Mouse (Mus musculus) urinary bladder, adult 2 months (tissue): ENCODE data around the gene Hoxa13. TPM values are rescaled to one million over a fixed set of nuclear protein-coding genes. Genes with fewer than 3 reads are reported as not detected.

ENCODE experiments used
- DNase-seq: peaks from one replicate; pipeline ENCODE4 v3.0.0; 2022; ENCODE audit warnings: low spot score
- polyA plus RNA-seq: library from polyadenylated mRNA; depleted of rRNA; stranded (reverse); fragments of >200 nt; gene quantifications from 2 replicates; pipeline ENCODE4 v1.2.3, GENCODE M21; 2012; rRNA removed

The Hoxa13 gene
- polyA plus RNA-seq, 1 experiment = 32.5 TPM

DNA sequence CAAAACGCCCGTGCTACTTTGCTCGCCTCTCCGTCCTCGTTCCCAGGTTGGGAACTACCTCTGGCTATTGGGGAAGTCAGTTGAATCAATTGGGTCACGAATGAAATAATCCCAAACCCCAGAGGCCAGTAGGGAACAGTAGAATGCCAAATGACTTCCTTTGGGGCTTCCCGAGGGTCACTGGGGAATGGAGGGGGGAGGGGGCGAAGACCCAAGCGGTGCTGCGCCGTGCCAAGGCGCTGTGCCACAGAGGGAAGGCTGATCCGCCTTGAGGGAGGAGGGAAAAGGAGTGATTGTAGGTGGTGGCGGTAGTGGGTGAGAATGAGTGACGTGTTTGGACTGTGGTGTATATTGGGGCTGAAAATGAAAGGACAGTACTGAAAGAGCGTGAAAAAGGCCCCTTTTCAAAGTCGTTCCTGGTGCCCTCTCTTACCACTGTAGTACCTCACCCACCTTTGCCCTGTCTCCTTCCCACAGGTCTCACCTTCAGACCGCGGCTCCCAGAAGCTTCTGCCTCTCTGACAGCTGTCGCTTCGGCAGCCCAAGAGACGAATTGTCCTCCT lies 48.0 kb downstream of the Hoxa13 start:
- peak; percentile 49 for DNase-seq

DNA sequence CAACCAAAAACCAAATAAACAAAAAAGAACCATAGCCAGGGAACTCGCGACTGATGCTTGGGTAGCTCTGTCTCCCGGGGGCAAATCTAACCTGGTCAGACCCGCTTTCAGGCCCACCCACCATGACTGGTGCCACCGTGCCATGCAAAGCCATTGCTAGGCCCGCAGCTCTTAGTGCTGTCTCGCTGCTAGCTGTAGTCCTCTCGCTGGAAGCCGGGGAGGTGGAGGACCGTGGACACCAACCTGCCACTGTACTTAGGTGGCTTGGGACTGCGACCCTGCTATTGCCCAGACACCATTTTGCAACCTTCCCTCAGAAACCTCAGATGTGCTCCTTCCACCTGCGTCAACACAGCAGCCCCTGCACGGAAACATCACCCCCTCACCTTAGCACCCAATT lies 48.7 kb downstream of the Hoxa13 start:
- DNase-seq = peak; percentile 32

GRCm38 (mm10) chr6:52211170-52211935 lies 49.3 kb downstream of the Hoxa13 start:
- DNase-seq = peak; percentile 76

DNA sequence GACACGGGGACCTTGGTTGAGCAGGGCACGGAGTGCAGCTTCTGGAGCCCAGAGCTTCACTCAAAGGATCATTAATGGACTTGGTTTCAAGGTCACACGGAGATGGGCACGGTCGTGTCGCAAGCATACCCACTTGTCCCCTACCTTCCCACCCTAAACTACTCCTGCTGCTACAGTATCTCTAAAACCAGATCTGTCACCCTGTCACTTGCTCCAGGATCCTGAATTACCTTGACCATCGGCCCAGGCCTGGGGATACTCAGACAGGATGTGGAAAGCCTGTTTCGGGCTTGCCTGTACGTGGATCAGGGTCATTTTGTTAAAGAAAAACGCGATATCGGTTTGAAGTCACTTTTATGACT lies 51.0 kb downstream of the Hoxa13 start:
- no peak for DNase-seq

- no peak for DNase-seq
Observed at GRCm38 (mm10) chr6:52208868-52209684, 51.6 kb downstream of the Hoxa13 start.

DNA sequence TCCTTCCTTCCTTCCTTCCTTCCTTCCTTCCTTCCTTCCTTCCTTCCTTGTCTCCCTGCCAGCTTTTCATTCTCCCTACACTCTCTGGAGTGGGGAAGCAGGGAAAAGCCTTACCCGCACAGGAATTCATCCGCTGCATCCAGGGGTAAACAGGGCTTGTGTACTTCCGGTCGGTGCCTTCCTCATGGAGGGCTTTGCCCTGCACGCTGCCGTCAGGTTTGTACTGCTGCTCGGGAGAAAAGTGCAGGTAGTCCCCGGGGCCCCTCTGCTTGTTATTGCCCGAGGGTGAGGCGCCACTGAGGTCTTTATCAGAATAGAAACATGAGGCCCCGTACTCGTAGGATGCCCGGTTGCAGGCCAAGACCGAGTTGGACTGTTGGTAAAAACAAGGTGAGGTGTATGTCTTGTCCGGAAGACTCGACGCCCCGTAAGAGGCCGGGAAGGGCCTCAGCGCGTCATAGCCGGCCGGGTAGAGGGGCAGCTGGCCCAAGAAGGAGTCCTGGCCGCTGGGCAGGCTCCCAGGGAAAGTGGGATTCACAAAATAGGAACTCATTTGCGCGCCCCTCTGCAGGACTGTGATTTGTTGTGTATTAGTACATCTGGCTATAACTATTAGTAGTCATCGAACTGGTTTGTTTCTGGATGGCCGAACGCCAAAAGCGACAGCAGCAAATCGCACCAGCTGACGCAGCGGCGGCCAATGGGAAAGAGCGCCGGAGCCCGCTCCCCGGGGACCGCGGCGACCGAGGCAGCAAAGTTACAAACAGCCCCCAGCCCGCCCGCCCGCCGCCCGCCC lies 52.4 kb downstream of the Hoxa13 start, which contains the start of gene Hoxa6:
Gene Hoxa6 (minus strand): TSS at position 651 of the 796 bp plus-strand sequence.
- DNase-seq = peak; percentile 43

Other genes starting within 250 kb of the Hoxa13 start
- 22.6 and 26.0 TPM in 2 replicates for gene Skap2, start 248.3 kb downstream of the Hoxa13 start, polyA plus RNA-seq
- 0.73 and 0.83 TPM in 2 replicates for gene Hoxa1, start 102.6 kb downstream of the Hoxa13 start, polyA plus RNA-seq
- gene Hoxa2, start 96.0 kb downstream of the Hoxa13 start, polyA plus RNA-seq = 1.3 and 1.9 TPM in 2 replicates
- gene 5730596B20Rik, start 83.4 kb downstream of the Hoxa13 start, polyA plus RNA-seq = 0.04 and 0.07 TPM in 2 replicates
- 0.61 and 0.62 TPM in 2 replicates for gene Hoxa4, start 69.1 kb downstream of the Hoxa13 start, polyA plus RNA-seq
- gene Hoxa5, start 56.3 kb downstream of the Hoxa13 start, polyA plus RNA-seq = 6.1 and 7.2 TPM in 2 replicates
- 1.7 and 3.4 TPM in 2 replicates for gene Hoxa6, start 52.2 kb downstream of the Hoxa13 start, polyA plus RNA-seq
- 3.7 and 6.0 TPM in 2 replicates for gene Hoxa3, start 47.5 kb downstream of the Hoxa13 start, polyA plus RNA-seq
- gene Gm28308, start 47.5 kb downstream of the Hoxa13 start, polyA plus RNA-seq = 0.88 and 1.2 TPM in 2 replicates
- gene Hoxa7, start 39.0 kb downstream of the Hoxa13 start, polyA plus RNA-seq = 27.6 and 28.6 TPM in 2 replicates
- 48.1 and 60.0 TPM in 2 replicates for gene Hoxa9, start 29.8 kb downstream of the Hoxa13 start, polyA plus RNA-seq
- 79.4 and 93.6 TPM in 2 replicates for gene Hoxa10, start 20.0 kb downstream of the Hoxa13 start, polyA plus RNA-seq
- gene Hoxa11, start 15.1 kb downstream of the Hoxa13 start, polyA plus RNA-seq = 25.4 and 29.2 TPM in 2 replicates
- 1.1 TPM in 2 replicates for gene Evx1, start 52.6 kb upstream of the Hoxa13 start, polyA plus RNA-seq